Mouse (Mus musculus): ENCODE results near the gene Ptger1. TPM values are rescaled to one million over a fixed set of nuclear protein-coding genes. Genes with fewer than 3 reads are reported as not detected.

Gene Ptger1
- polyA plus RNA-seq, 1 experiment from 2014 or later, result 0.58 TPM

Other genes starting within 250 kb of the Ptger1 start
- gene Scoc, start 208.3 kb upstream of the Ptger1 start, polyA plus RNA-seq (2014; fragmentation: Nextera tagmentation; extraction: Ambion mirVana), result 76.3 and 79.9 TPM in 2 replicates
- not detected in 2 replicates for gene Olfr370, start 130.9 kb upstream of the Ptger1 start, polyA plus RNA-seq (2014; fragmentation: Nextera tagmentation; extraction: Ambion mirVana)
- 717 and 718 TPM in 2 replicates for gene Ndufb7, start 100.0 kb upstream of the Ptger1 start, polyA plus RNA-seq (2014; fragmentation: Nextera tagmentation; extraction: Ambion mirVana)
- gene Tecr, start 58.7 kb upstream of the Ptger1 start, polyA plus RNA-seq (2014; fragmentation: Nextera tagmentation; extraction: Ambion mirVana), result 461 and 507 TPM in 2 replicates
- 37.0 and 38.2 TPM in 2 replicates for gene Dnajb1, start 58.5 kb upstream of the Ptger1 start, polyA plus RNA-seq (2014; fragmentation: Nextera tagmentation; extraction: Ambion mirVana)
- 133 and 139 TPM in 2 replicates for gene Gipc1, start 14.0 kb upstream of the Ptger1 start, polyA plus RNA-seq (2014; fragmentation: Nextera tagmentation; extraction: Ambion mirVana)
- 19.5 and 22.7 TPM in 2 replicates for gene Pkn1, start 32.5 kb downstream of the Ptger1 start, polyA plus RNA-seq (2014; fragmentation: Nextera tagmentation; extraction: Ambion mirVana)
- 114 and 119 TPM in 2 replicates for gene Ddx39, start 48.5 kb downstream of the Ptger1 start, polyA plus RNA-seq (2014; fragmentation: Nextera tagmentation; extraction: Ambion mirVana)
- gene Adgre5, start 74.6 kb downstream of the Ptger1 start, polyA plus RNA-seq (2014; fragmentation: Nextera tagmentation; extraction: Ambion mirVana), result 35.6 and 35.9 TPM in 2 replicates
- gene Adgrl1, start 233.4 kb downstream of the Ptger1 start, polyA plus RNA-seq (2014; fragmentation: Nextera tagmentation; extraction: Ambion mirVana), result 10.4 and 13.0 TPM in 2 replicates